Mouse (Mus musculus): ENCODE measurements around the gene Car1. TPM values are rescaled to one million over a fixed set of nuclear protein-coding genes. Genes with fewer than 3 reads are reported as not detected.

The Car1 gene
- 0.05 TPM in 1 of 2 replicates, not detected in the other for polyA plus RNA-seq (2012; rRNA removed)

DNA sequence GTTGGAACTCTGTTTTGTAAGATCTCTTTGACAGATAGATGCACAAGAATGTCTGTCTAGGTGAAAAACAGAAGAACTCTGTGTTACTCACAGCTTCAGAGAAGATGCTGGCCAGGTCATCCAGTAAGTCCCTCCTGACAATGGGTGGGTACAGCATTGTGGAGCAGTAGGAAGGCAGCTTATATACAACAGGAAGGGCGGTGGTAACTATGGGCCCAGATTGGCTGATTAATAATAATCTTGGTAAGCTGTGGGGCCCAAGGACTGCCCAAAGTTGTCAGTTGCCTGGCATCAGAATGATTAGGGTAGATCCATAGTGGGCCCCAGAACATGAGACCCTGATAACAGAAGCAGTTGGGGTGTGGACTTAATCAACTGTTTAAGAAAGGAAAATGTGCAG is at the start of gene Car1:
Gene Car1 (minus strand): TSS at position 158 of the 400 bp plus-strand sequence.

Other genes with a start within 250 kb of the Car1 start
- 182 and 194 TPM in 2 replicates for gene 1810022K09Rik, start 197.1 kb downstream of the Car1 start, polyA plus RNA-seq (2012; rRNA removed)
- 1.6 and 2.0 TPM in 2 replicates for gene Car13, start 166.6 kb downstream of the Car1 start, polyA plus RNA-seq (2012; rRNA removed)
- 1.2 and 11.0 TPM in 2 replicates for gene Car3, start 55.1 kb upstream of the Car1 start, polyA plus RNA-seq (2012; rRNA removed)
- gene Car2, start 77.9 kb upstream of the Car1 start, polyA plus RNA-seq (2012; rRNA removed), result 25.6 and 31.4 TPM in 2 replicates

All from central nervous system, embryonic 18 days (tissue).